Mouse (Mus musculus): ENCODE data around the gene Rapgef5.

Rapgef5 gene

GRCm38 (mm10) chr12:117619523-117620023 lies 103.3 kb downstream of the Rapgef5 start:
- no peak for DNase-seq

- no peak for DNase-seq
These were observed 106.7 kb downstream of the Rapgef5 start for GRCm38 (mm10) chr12:117622972-117623371.

GRCm38 (mm10) chr12:117627311-117627710 lies 111.0 kb downstream of the Rapgef5 start:
- DNase-seq = no peak

GRCm38 (mm10) chr12:117628321-117629093 lies 112.2 kb downstream of the Rapgef5 start:
- DNase-seq = no peak

GRCm38 (mm10) chr12:117632133-117632532 lies 115.9 kb downstream of the Rapgef5 start:
- no peak for DNase-seq

GRCm38 (mm10) chr12:117636139-117636772 lies 120.0 kb downstream of the Rapgef5 start:
- DNase-seq = no peak

GRCm38 (mm10) chr12:117636969-117637368 lies 120.7 kb downstream of the Rapgef5 start:
- no peak for DNase-seq

GRCm38 (mm10) chr12:117638833-117639232 lies 122.6 kb downstream of the Rapgef5 start:
- DNase-seq = no peak

GRCm38 (mm10) chr12:117639356-117640121 lies 123.3 kb downstream of the Rapgef5 start:
- DNase-seq = no peak

GRCm38 (mm10) chr12:117642512-117642911 lies 126.2 kb downstream of the Rapgef5 start:
- DNase-seq = no peak

- DNase-seq = no peak
These were observed 129.5 kb downstream of the Rapgef5 start for GRCm38 (mm10) chr12:117645771-117646170.

GRCm38 (mm10) chr12:117653920-117654472 lies 137.7 kb downstream of the Rapgef5 start:
- DNase-seq = no peak

GRCm38 (mm10) chr12:117656935-117657334 lies 140.7 kb downstream of the Rapgef5 start:
- DNase-seq = no peak

GRCm38 (mm10) chr12:117657766-117658165 lies 141.5 kb downstream of the Rapgef5 start:
- DNase-seq = no peak

- no peak for DNase-seq
These were observed 142.5 kb downstream of the Rapgef5 start for GRCm38 (mm10) chr12:117658821-117659220.

GRCm38 (mm10) chr12:117660361-117660760 lies 144.1 kb downstream of the Rapgef5 start:
- no peak for DNase-seq

GRCm38 (mm10) chr12:117661871-117662270 lies 145.6 kb downstream of the Rapgef5 start:
- DNase-seq = no peak

GRCm38 (mm10) chr12:117663637-117664036 lies 147.4 kb downstream of the Rapgef5 start:
- DNase-seq = no peak

- DNase-seq = no peak
These were observed 148.4 kb downstream of the Rapgef5 start for GRCm38 (mm10) chr12:117664644-117665043.

- DNase-seq = no peak
These were observed 150.1 kb downstream of the Rapgef5 start for GRCm38 (mm10) chr12:117666391-117666790.

GRCm38 (mm10) chr12:117669610-117670400 lies 153.5 kb downstream of the Rapgef5 start:
- no peak for DNase-seq

- DNase-seq = no peak
These were observed 156.9 kb downstream of the Rapgef5 start for GRCm38 (mm10) chr12:117673188-117673587.

Data from thymus, postnatal 36 days (tissue).